Mouse (Mus musculus): ENCODE data around the gene Cdh16. TPM values are rescaled to one million over a fixed set of nuclear protein-coding genes. Genes with fewer than 3 reads are reported as not detected.
"Not testable (repeated sequence)": the region's sequence is repeated elsewhere in the genome, so short reads cannot be mapped to it uniquely, and the experiment has no call there.

The Cdh16 gene
- polyA plus RNA-seq, 1 experiment, result not detected

GRCm38 (mm10) chr8:104593536-104594325, 30.5 kb downstream of the Cdh16 start:
- TF ChIP-seq GATA1 (IDR thresholded peaks at IDR 0.05; ENCODE audit: low read length), result no peak
- no peak for TF ChIP-seq TAL1 (IDR thresholded peaks at IDR 0.05; ENCODE audit: low read length)
- Histone ChIP-seq H3K9me3 (ENCODE audit: control insufficient read depth, low read length) (no peaks in the 10 kb centered on the region), H3K4me3 (replicated peaks) (no peak overlapping the region), H3K27me3 (ENCODE audit: control insufficient read depth) (no peaks in the 10 kb centered on the region), H3K36me3 (ENCODE audit: control insufficient read depth) (peaks cover 27% of the 10 kb centered on the region), H3K4me1 (ENCODE audit: control insufficient read depth) (peaks cover 33% of the 10 kb centered on the region)

- Histone ChIP-seq H3K36me3 (ENCODE audit: control insufficient read depth) (peaks cover 25% of the 10 kb centered on the region), H3K4me1 (ENCODE audit: control insufficient read depth) (peaks cover 33% of the 10 kb centered on the region), H3K27me3 (ENCODE audit: control insufficient read depth) (no peaks in the 10 kb centered on the region), H3K9me3 (ENCODE audit: control insufficient read depth, low read length) (no peaks in the 10 kb centered on the region), H3K4me3 (replicated peaks) (no peak overlapping the region)
- no peak for TF ChIP-seq TAL1 (IDR thresholded peaks at IDR 0.05; ENCODE audit: low read length)
- TF ChIP-seq GATA1 (IDR thresholded peaks at IDR 0.05; ENCODE audit: low read length), result no peak
These were observed 31.6 kb downstream of the Cdh16 start for GRCm38 (mm10) chr8:104592566-104592965.

- TF ChIP-seq TAL1 (IDR thresholded peaks at IDR 0.05; ENCODE audit: low read length), result no peak
- no peak for TF ChIP-seq GATA1 (IDR thresholded peaks at IDR 0.05; ENCODE audit: low read length)
- no peaks in the 10 kb centered on the region for H3K27me3 ChIP-seq (ENCODE audit: control insufficient read depth)
- H3K4me3 ChIP-seq (replicated peaks), result peak overlapping the region; percentile 84
- peaks cover 25% of the 10 kb centered on the region for H3K36me3 ChIP-seq (ENCODE audit: control insufficient read depth)
- H3K4me1 ChIP-seq (ENCODE audit: control insufficient read depth), result peaks cover 33% of the 10 kb centered on the region
- H3K9me3 ChIP-seq (ENCODE audit: control insufficient read depth, low read length), result no peaks in the 10 kb centered on the region
These were observed 32.3 kb downstream of the Cdh16 start for GRCm38 (mm10) chr8:104591856-104592255.

- TF ChIP-seq TAL1 (IDR thresholded peaks at IDR 0.05; ENCODE audit: low read length) (no peak), GATA1 (IDR thresholded peaks at IDR 0.05; ENCODE audit: low read length) (no peak)
- Histone ChIP-seq H3K36me3 (ENCODE audit: control insufficient read depth) (peaks cover 22% of the 10 kb centered on the region), H3K9me3 (ENCODE audit: control insufficient read depth, low read length) (no peaks in the 10 kb centered on the region), H3K4me1 (ENCODE audit: control insufficient read depth) (peaks cover 31% of the 10 kb centered on the region), H3K4me3 (replicated peaks) (peak within 1 kb of the TSS; percentile 84), H3K27me3 (ENCODE audit: control insufficient read depth) (no peaks in the 10 kb centered on the region)
These were observed 32.9 kb downstream of the Cdh16 start, which contains the start of gene Pdp2 for GRCm38 (mm10) chr8:104591133-104591834. TSS of gene Pdp2 (plus strand) at chr8:104591451.

GRCm38 (mm10) chr8:104590284-104590683, 33.9 kb downstream of the Cdh16 start:
- H3K4me3 ChIP-seq (replicated peaks), result no peak overlapping the region
- H3K4me1 ChIP-seq (ENCODE audit: control insufficient read depth), result peaks cover 25% of the 10 kb centered on the region
- H3K9me3 ChIP-seq (ENCODE audit: control insufficient read depth, low read length), result no peaks in the 10 kb centered on the region
- peaks cover 18% of the 10 kb centered on the region for H3K36me3 ChIP-seq (ENCODE audit: control insufficient read depth)
- TF ChIP-seq TAL1 (IDR thresholded peaks at IDR 0.05; ENCODE audit: low read length) (no peak), GATA1 (IDR thresholded peaks at IDR 0.05; ENCODE audit: low read length) (no peak)
- no peaks in the 10 kb centered on the region for H3K27me3 ChIP-seq (ENCODE audit: control insufficient read depth)

- Histone ChIP-seq H3K9me3 (ENCODE audit: control insufficient read depth, low read length) (no peaks in the 10 kb centered on the region), H3K27me3 (ENCODE audit: control insufficient read depth) (no peaks in the 10 kb centered on the region), H3K36me3 (ENCODE audit: control insufficient read depth) (no peaks in the 10 kb centered on the region), H3K4me1 (ENCODE audit: control insufficient read depth) (no peaks in the 10 kb centered on the region), H3K4me3 (replicated peaks) (no peak overlapping the region)
- TF ChIP-seq TAL1 (IDR thresholded peaks at IDR 0.05; ENCODE audit: low read length) (no peak), GATA1 (IDR thresholded peaks at IDR 0.05; ENCODE audit: low read length) (no peak)
These were observed 39.7 kb downstream of the Cdh16 start for GRCm38 (mm10) chr8:104584522-104584921.

- H3K4me3 ChIP-seq (replicated peaks); H3K27me3 ChIP-seq (ENCODE audit: control insufficient read depth); H3K36me3 ChIP-seq (ENCODE audit: control insufficient read depth); H3K4me1 ChIP-seq (ENCODE audit: control insufficient read depth); H3K9me3 ChIP-seq (ENCODE audit: control insufficient read depth, low read length): not testable (repeated sequence)
These were observed 46.6 kb downstream of the Cdh16 start for GRCm38 (mm10) chr8:104577606-104578005.

GRCm38 (mm10) chr8:104576820-104577219, 47.4 kb downstream of the Cdh16 start:
- TF ChIP-seq TAL1 (IDR thresholded peaks at IDR 0.05; ENCODE audit: low read length) (no peak), GATA1 (IDR thresholded peaks at IDR 0.05; ENCODE audit: low read length) (no peak)
- peaks cover 3% of the 10 kb centered on the region for H3K27me3 ChIP-seq (ENCODE audit: control insufficient read depth)

More at GRCm38 (mm10) chr8:104576820-104577219, 47.4 kb downstream of the Cdh16 start:
- no peaks in the 10 kb centered on the region for H3K4me1 ChIP-seq (ENCODE audit: control insufficient read depth)
- no peaks in the 10 kb centered on the region for H3K9me3 ChIP-seq (ENCODE audit: control insufficient read depth, low read length)
- H3K4me3 ChIP-seq (replicated peaks), result no peak overlapping the region
- H3K36me3 ChIP-seq (ENCODE audit: control insufficient read depth), result no peaks in the 10 kb centered on the region

All from erythroblast, embryonic 14.5 days (primary cell).